Mouse (Mus musculus) CD4-positive, CD25-positive, alpha-beta regulatory T cell, adult 2 months (primary cell): Measurements from ENCODE around the gene 2210407C18Rik.

Source experiments
- DNase-seq: peaks from one replicate; pipeline ENCODE4 v3.0.0-alpha.2; 2012; ENCODE audit warnings: low read depth, low spot score

Gene 2210407C18Rik

DNA sequence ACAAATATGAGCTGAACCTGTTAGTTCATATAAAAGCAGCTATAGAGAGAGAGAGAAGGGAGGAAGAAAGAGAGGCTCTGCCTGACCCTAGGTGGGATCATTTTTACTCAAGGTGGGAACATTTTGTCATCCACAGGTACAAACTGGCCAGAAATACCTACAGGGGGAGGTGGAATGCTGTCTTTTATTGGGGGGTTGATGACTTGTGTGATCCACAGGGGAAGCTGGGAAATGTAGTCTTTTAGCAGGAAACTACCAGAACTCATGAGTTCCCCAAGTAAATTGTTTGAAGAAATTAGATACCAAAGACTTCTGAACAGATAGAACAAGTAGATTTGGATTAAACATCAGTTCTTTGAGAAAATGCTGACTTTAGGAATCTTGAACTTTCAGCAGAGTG lies 13.8 kb downstream of the 2210407C18Rik start:
- DNase-seq = no peak

DNA sequence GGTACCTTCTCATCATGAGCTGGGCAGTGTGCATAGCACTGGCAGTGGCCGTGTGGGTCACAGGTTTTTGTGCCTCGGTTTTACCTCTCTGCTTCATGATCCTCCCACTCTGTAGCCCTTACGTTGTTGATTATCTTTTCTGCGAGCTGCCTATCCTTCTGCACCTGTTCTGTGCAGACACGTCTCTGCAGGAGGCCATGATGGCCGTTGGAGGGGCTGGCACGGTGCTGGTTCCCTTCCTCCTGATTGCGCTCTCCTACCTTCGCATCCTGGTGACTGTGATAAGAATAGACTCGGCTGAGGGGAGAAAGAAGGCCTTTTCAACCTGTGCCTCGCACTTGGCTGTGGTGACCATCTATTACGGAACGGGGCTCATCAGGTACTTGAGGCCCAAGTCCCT lies 18.0 kb downstream of the 2210407C18Rik start:
- DNase-seq = no peak

DNA sequence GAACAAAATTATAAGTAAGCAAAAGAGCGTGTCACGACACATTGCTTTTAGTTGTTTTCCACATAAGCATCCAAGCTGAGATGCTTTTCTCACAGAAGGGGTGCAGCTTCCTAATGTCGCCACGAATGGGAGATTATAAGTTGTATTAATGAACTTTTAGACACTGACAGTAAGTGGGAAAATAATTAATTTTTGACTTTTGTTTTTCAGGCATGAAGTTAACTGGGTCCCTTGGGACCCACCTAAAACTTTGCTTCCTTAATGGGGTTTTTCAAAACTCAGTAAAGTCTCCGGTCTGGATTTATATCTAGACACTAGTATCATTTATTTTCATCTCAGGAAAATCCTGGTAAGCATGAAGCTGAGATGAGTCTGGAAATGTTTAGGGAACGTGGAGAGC lies 21.1 kb downstream of the 2210407C18Rik start, which contains the start of gene Olfr324:
Gene Olfr324 (plus strand): TSS at position 301 of the 400 bp plus-strand sequence.
- DNase-seq = no peak

- DNase-seq = no peak
Measured at GRCm38 (mm10) chr11:58588620-58589250, 27.1 kb downstream of the 2210407C18Rik start.

DNA sequence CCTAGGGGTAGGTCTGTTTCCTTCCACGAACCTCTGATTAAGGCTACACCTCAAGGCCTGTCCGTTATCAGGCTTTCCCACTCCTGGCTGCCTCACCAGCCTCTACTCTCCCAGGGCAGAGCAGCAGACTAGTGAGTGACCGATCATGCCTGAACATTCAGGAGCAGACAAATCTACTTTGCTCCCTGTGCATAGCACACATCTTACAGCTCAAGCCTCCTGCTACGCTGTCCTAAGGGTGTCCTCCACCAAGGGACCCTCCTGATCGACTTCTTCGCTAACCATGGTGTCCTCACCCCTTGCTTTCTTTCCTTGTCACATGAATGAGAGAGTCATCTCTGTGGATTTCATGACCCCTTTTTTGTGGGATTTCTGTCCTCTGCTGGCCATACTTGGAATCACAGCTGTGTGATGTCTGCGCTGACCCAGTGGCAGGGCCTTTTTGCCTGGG lies 28.0 kb downstream of the 2210407C18Rik start:
- DNase-seq = peak; percentile 8

- no peak for DNase-seq
Measured at GRCm38 (mm10) chr11:58578636-58579035, 37.2 kb downstream of the 2210407C18Rik start.

DNA sequence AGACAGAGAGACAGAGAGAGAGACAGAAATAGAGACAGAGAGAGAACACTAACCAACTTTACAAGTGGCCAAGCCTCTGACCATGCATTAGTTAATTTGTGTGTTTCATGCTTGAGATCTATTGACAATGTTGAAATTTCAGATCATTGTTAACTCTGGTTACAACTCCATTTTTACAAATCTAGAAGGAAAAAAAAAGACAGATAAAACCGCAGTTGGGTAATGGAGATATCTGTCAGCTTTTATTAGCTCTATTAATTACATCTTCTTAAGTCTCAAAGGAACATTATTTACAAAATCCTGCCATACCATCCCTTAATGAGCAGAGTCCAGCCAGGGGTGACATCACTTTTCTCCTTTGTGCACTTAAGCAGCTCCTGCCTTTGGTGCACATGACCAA lies 38.4 kb downstream of the 2210407C18Rik start, which contains the start of gene Olfr325:
Gene Olfr325 (plus strand): TSS at position 301 of the 400 bp plus-strand sequence.
- no peak for DNase-seq

GRCm38 (mm10) chr11:58570405-58570804 lies 45.5 kb downstream of the 2210407C18Rik start, which contains the start of gene Olfr224:
Gene Olfr224 (minus strand): TSS chr11:58570553.
- no peak for DNase-seq
